Mouse (Mus musculus) stomach, postnatal 0 days (tissue): ENCODE measurements at regions not wholly inside any gene's neighbourhood (a gene's known extent, or its start where the extent isn't known, plus 50 kb on each side); places are given as distances from the start of the nearest gene placed in this dataset.

Experiments used
- ATAC-seq: fragments of 200-750 bp; cut with Nextera tagmentation; 2 replicates; pipeline ENCODE4 v1.8.0; 2017; ENCODE audit not compliant: low FRiP score, low TSS enrichment
- DNase-seq: peaks from one replicate; pipeline ENCODE4 v3.0.0-alpha.2; 2016; ENCODE audit warnings: low spot score
- H3K27ac ChIP-seq: fragments of 300-500 bp; sonication (generic); replicated peaks from 2 replicates; pipeline ENCODE4 v1.5.1; 2014; ENCODE audit warnings: mild to moderate bottlenecking, control low read depth
- H3K27me3 ChIP-seq: fragments of 300-500 bp; sonication (generic); 2 replicates; pipeline ENCODE4 v1.6.1; 2014; ENCODE audit warnings: low read length; ENCODE audit not compliant: control insufficient read depth, insufficient read depth
- H3K36me3 ChIP-seq: fragments of 300-500 bp; sonication (generic); 2 replicates; pipeline ENCODE4 v1.6.1; 2014; ENCODE audit warnings: low read length, mixed read lengths; ENCODE audit not compliant: control insufficient read depth, insufficient read depth
- H3K4me1 ChIP-seq: fragments of 300-500 bp; sonication (generic); replicated peaks from 2 replicates; pipeline ENCODE4 v1.6.1; 2014; ENCODE audit warnings: antibody characterized with exemption; ENCODE audit not compliant: control insufficient read depth, insufficient read depth
- H3K4me2 ChIP-seq: fragments of 300-500 bp; sonication (generic); replicated peaks from 2 replicates; pipeline ENCODE4 v1.6.1; 2014; ENCODE audit warnings: low read depth, mild to moderate bottlenecking, control low read depth, moderate library complexity
- H3K4me3 ChIP-seq: fragments of 300-500 bp; sonication (generic); 2 replicates; pipeline ENCODE4 v1.5.1; 2014; ENCODE audit warnings: low read depth, low read length, control low read depth
- H3K9ac ChIP-seq: fragments of 300-500 bp; sonication (generic); 2 replicates; pipeline ENCODE4 v1.6.1; 2014; ENCODE audit warnings: mild to moderate bottlenecking, low read length, control low read depth, mixed read lengths
- H3K9me3 ChIP-seq: fragments of 300-500 bp; sonication (generic); 2 replicates; pipeline ENCODE4 v1.6.1; 2016; ENCODE audit warnings: low read length; ENCODE audit not compliant: control insufficient read depth
- CTCF ChIP-seq: IDR thresholded peaks from 2 replicates; pipeline ENCODE4 v1.5.1; 2016; ENCODE audit warnings: antibody characterized with exemption, low read depth, mild to moderate bottlenecking, moderate library complexity
- EP300 ChIP-seq: optimal IDR thresholded peaks from 2 replicates; pipeline ENCODE3; 2016; ENCODE audit warnings: antibody characterized with exemption
- whole genome bisulfite sequencing: fragments of 180-500 bp; shearing (Covaris S2); extraction: QIAGEN DNeasy Blood & Tissue Kit; methylation state at CpG from one replicate; pipeline ENCODE4 v1.1.7; 2014; 5-methylcytosine and 5-hydroxymethylcytosine counted together

- H3K27me3 ChIP-seq = no peaks in the 10 kb centered on the region
- H3K4me1 ChIP-seq = no peaks in the 10 kb centered on the region
- no peak for TF ChIP-seq CTCF
- no peak for TF ChIP-seq EP300
- no peak overlapping the region for H3K4me3 ChIP-seq
- no peak overlapping the region for H3K9ac ChIP-seq
- ATAC-seq (no peak), DNase-seq (no peak)
- WGBS = 79% methylated on average over 2 of the region's 2 CpGs
- H3K9me3 ChIP-seq = no peaks in the 10 kb centered on the region
- H3K4me2 ChIP-seq = no peak overlapping the region
- H3K36me3 ChIP-seq = no peaks in the 10 kb centered on the region
- no peak overlapping the region for H3K27ac ChIP-seq
These were observed 504.0 kb downstream of the Slco6d1 start for GRCm38 (mm10) chr1:98924933-98925332.

- Histone ChIP-seq H3K4me2 (no peak overlapping the region), H3K4me1 (no peaks in the 10 kb centered on the region), H3K27ac (no peak overlapping the region), H3K9ac (no peak overlapping the region), H3K4me3 (no peak overlapping the region), H3K27me3 (no peaks in the 10 kb centered on the region), H3K36me3 (no peaks in the 10 kb centered on the region), H3K9me3 (no peaks in the 10 kb centered on the region)
- WGBS = 73% methylated on average over 1 of the region's 1 CpGs
- TF ChIP-seq EP300 (no peak), CTCF (no peak)
- no peak for DNase-seq
- ATAC-seq = no peak
These were observed 510.0 kb downstream of the Slco6d1 start for GRCm38 (mm10) chr1:98930926-98931325.

GRCm38 (mm10) chr1:98932239-98932638 is 511.3 kb downstream of the Slco6d1 start:
- no peak for ATAC-seq
- H3K9ac ChIP-seq = no peak overlapping the region
- H3K4me3 ChIP-seq = no peak overlapping the region
- H3K36me3 ChIP-seq = no peaks in the 10 kb centered on the region
- no peak overlapping the region for H3K27ac ChIP-seq
- 90% methylated on average over 1 of the region's 1 CpGs for WGBS
- no peak overlapping the region for H3K4me2 ChIP-seq
- H3K27me3 ChIP-seq = no peaks in the 10 kb centered on the region
- TF ChIP-seq CTCF (no peak), EP300 (no peak)
- H3K4me1 ChIP-seq = no peaks in the 10 kb centered on the region
- no peaks in the 10 kb centered on the region for H3K9me3 ChIP-seq
- DNase-seq = no peak

GRCm38 (mm10) chr1:98977686-98978085 is 556.8 kb downstream of the Slco6d1 start:
- H3K9me3 ChIP-seq = no peaks in the 10 kb centered on the region
- WGBS = 95% methylated on average over 1 of the region's 1 CpGs
- H3K4me1 ChIP-seq = no peaks in the 10 kb centered on the region
- H3K27me3 ChIP-seq = no peaks in the 10 kb centered on the region
- no peaks in the 10 kb centered on the region for H3K36me3 ChIP-seq
- H3K27ac ChIP-seq = no peak overlapping the region
- no peak overlapping the region for H3K9ac ChIP-seq
- DNase-seq = no peak
- H3K4me3 ChIP-seq = no peak overlapping the region
- H3K4me2 ChIP-seq = no peak overlapping the region
- TF ChIP-seq CTCF = no peak
- no peak for TF ChIP-seq EP300
- no peak for ATAC-seq
